Mouse (Mus musculus): ENCODE results near the gene Gm10134. TPM values are rescaled to one million over a fixed set of nuclear protein-coding genes. Genes with fewer than 3 reads are reported as not detected.
A peak's percentile ranks its signal among the peaks of the same experiment; 100 is the strongest.

Gm10134 gene
- 2.5 and 2.6 TPM in 2 replicates for polyA plus RNA-seq (2015; fragmentation: Nextera tagmentation; extraction: Ambion mirVana)

GRCm38 (mm10) chr2:28505795-28506194 lies at the start of gene Gm10134:
TSS of gene Gm10134 (plus strand) at chr2:28506095.
- no peaks in the 10 kb centered on the region for H3K9me3 ChIP-seq (ENCODE audit: control insufficient read depth, low read length)
- WGBS: 82% methylated on average over 3 of the region's 3 CpGs
- no peak for ATAC-seq
- H3K4me2 ChIP-seq (ENCODE audit: low read length): no peak within 1 kb of the TSS
- H3K27ac ChIP-seq (ENCODE audit: low read depth, low read length): no peak within 1 kb of the TSS
- H3K4me1 ChIP-seq (ENCODE audit: control insufficient read depth, insufficient read depth, low read depth, low read length): no peaks in the 10 kb centered on the region
- no peak within 1 kb of the TSS for H3K4me3 ChIP-seq (ENCODE audit: low read length)
- H3K36me3 ChIP-seq (ENCODE audit: control insufficient read depth, insufficient read depth, low read length): no peaks in the 10 kb centered on the region
- no peaks in the 10 kb centered on the region for H3K27me3 ChIP-seq (replicated peaks; ENCODE audit: control insufficient read depth, insufficient read depth, low read length)
- H3K9ac ChIP-seq (ENCODE audit: low read depth, low read length): no peak within 1 kb of the TSS

- Histone ChIP-seq H3K4me2 (ENCODE audit: low read length) (no peak overlapping the region), H3K27ac (ENCODE audit: low read depth, low read length) (no peak overlapping the region), H3K4me3 (ENCODE audit: low read length) (no peak overlapping the region), H3K27me3 (replicated peaks; ENCODE audit: control insufficient read depth, insufficient read depth, low read length) (no peaks in the 10 kb centered on the region), H3K9me3 (ENCODE audit: control insufficient read depth, low read length) (no peaks in the 10 kb centered on the region), H3K9ac (ENCODE audit: low read depth, low read length) (no peak overlapping the region), H3K36me3 (ENCODE audit: control insufficient read depth, insufficient read depth, low read length) (peaks cover 18% of the 10 kb centered on the region; the same call in 1 of the 2 replicates), H3K4me1 (ENCODE audit: control insufficient read depth, insufficient read depth, low read depth, low read length) (no peaks in the 10 kb centered on the region)
- no peak for ATAC-seq
- 55% methylated on average over 1 of the region's 1 CpGs for WGBS
Measured at GRCm38 (mm10) chr2:28456616-28457015, 49.3 kb upstream of the Gm10134 start.

- Histone ChIP-seq H3K36me3 (ENCODE audit: control insufficient read depth, insufficient read depth, low read length) (no peaks in the 10 kb centered on the region), H3K9me3 (ENCODE audit: control insufficient read depth, low read length) (no peaks in the 10 kb centered on the region), H3K4me3 (ENCODE audit: low read length) (no peak overlapping the region), H3K27ac (ENCODE audit: low read depth, low read length) (no peak overlapping the region), H3K9ac (ENCODE audit: low read depth, low read length) (no peak overlapping the region), H3K27me3 (replicated peaks; ENCODE audit: control insufficient read depth, insufficient read depth, low read length) (no peaks in the 10 kb centered on the region), H3K4me2 (ENCODE audit: low read length) (no peak overlapping the region), H3K4me1 (ENCODE audit: control insufficient read depth, insufficient read depth, low read depth, low read length) (peaks cover 13% of the 10 kb centered on the region)
- no peak for ATAC-seq
- 35% methylated on average over 3 of the region's 3 CpGs for WGBS
Measured at GRCm38 (mm10) chr2:28463919-28464318, 42.0 kb upstream of the Gm10134 start.

GRCm38 (mm10) chr2:28464919-28465318 lies 41.0 kb upstream of the Gm10134 start:
- Histone ChIP-seq H3K27ac (ENCODE audit: low read depth, low read length) (no peak overlapping the region), H3K27me3 (replicated peaks; ENCODE audit: control insufficient read depth, insufficient read depth, low read length) (no peaks in the 10 kb centered on the region), H3K9me3 (ENCODE audit: control insufficient read depth, low read length) (no peaks in the 10 kb centered on the region), H3K9ac (ENCODE audit: low read depth, low read length) (no peak overlapping the region), H3K4me3 (ENCODE audit: low read length) (no peak overlapping the region), H3K4me1 (ENCODE audit: control insufficient read depth, insufficient read depth, low read depth, low read length) (peaks cover 14% of the 10 kb centered on the region), H3K36me3 (ENCODE audit: control insufficient read depth, insufficient read depth, low read length) (peaks cover 9% of the 10 kb centered on the region), H3K4me2 (ENCODE audit: low read length) (no peak overlapping the region)
- 78% methylated on average over 9 of the region's 9 CpGs for WGBS
- no peak for ATAC-seq

GRCm38 (mm10) chr2:28465836-28466518 lies 39.9 kb upstream of the Gm10134 start, which contains the start of gene 1700007K13Rik:
TSS of gene 1700007K13Rik (minus strand) at chr2:28466332.
- no peaks in the 10 kb centered on the region for H3K27me3 ChIP-seq (replicated peaks; ENCODE audit: control insufficient read depth, insufficient read depth, low read length)
- H3K4me1 ChIP-seq (ENCODE audit: control insufficient read depth, insufficient read depth, low read depth, low read length): peaks cover 14% of the 10 kb centered on the region
- peaks cover 15% of the 10 kb centered on the region for H3K36me3 ChIP-seq (ENCODE audit: control insufficient read depth, insufficient read depth, low read length)
- 0 out of 2 replicates have a peak within 1 kb of the TSS, but pooled peaks have one; percentile 32 for H3K27ac ChIP-seq (ENCODE audit: low read depth, low read length)
- ATAC-seq: peak; percentile 78
- H3K4me3 ChIP-seq (ENCODE audit: low read length): peak within 1 kb of the TSS; percentile 20
- H3K4me2 ChIP-seq (ENCODE audit: low read length): peak within 1 kb of the TSS; percentile 66
- no peaks in the 10 kb centered on the region for H3K9me3 ChIP-seq (ENCODE audit: control insufficient read depth, low read length)
- WGBS: 5% methylated on average over 25 of the region's 25 CpGs
- H3K9ac ChIP-seq (ENCODE audit: low read depth, low read length): peak within 1 kb of the TSS; percentile 33; the same call in 1 of the 2 replicates

GRCm38 (mm10) chr2:28467860-28468485 lies 37.9 kb upstream of the Gm10134 start, which contains the start of gene Mrps2:
TSS of gene Mrps2 (plus strand) at chr2:28468066.
- H3K9me3 ChIP-seq (ENCODE audit: control insufficient read depth, low read length): peaks cover 4% of the 10 kb centered on the region
- H3K27me3 ChIP-seq (replicated peaks; ENCODE audit: control insufficient read depth, insufficient read depth, low read length): no peaks in the 10 kb centered on the region
- H3K36me3 ChIP-seq (ENCODE audit: control insufficient read depth, insufficient read depth, low read length): peaks cover 27% of the 10 kb centered on the region
- H3K4me2 ChIP-seq (ENCODE audit: low read length): peak within 1 kb of the TSS; percentile 91
- H3K4me1 ChIP-seq (ENCODE audit: control insufficient read depth, insufficient read depth, low read depth, low read length): peaks cover 14% of the 10 kb centered on the region
- H3K4me3 ChIP-seq (ENCODE audit: low read length): peak within 1 kb of the TSS; percentile 98
- peak within 1 kb of the TSS; percentile 31; the same call in 1 of the 2 replicates for H3K27ac ChIP-seq (ENCODE audit: low read depth, low read length)
- peak within 1 kb of the TSS; percentile 93 for H3K9ac ChIP-seq (ENCODE audit: low read depth, low read length)
- ATAC-seq: peak; percentile 94
- WGBS: under 1% methylated on average over 48 of the region's 52 CpGs

GRCm38 (mm10) chr2:28468486-28469225 lies 37.2 kb upstream of the Gm10134 start:
- no peak overlapping the region for H3K27ac ChIP-seq (ENCODE audit: low read depth, low read length)
- ATAC-seq: no peak
- peak overlapping the region; percentile 93 for H3K9ac ChIP-seq (ENCODE audit: low read depth, low read length)
- peaks cover 29% of the 10 kb centered on the region for H3K36me3 ChIP-seq (ENCODE audit: control insufficient read depth, insufficient read depth, low read length)
- WGBS: 57% methylated on average over 18 of the region's 18 CpGs
- peak overlapping the region; percentile 98 for H3K4me3 ChIP-seq (ENCODE audit: low read length)
- H3K4me2 ChIP-seq (ENCODE audit: low read length): peak overlapping the region; percentile 91
- H3K4me1 ChIP-seq (ENCODE audit: control insufficient read depth, insufficient read depth, low read depth, low read length): peaks cover 14% of the 10 kb centered on the region
- peaks cover 6% of the 10 kb centered on the region for H3K9me3 ChIP-seq (ENCODE audit: control insufficient read depth, low read length)
- H3K27me3 ChIP-seq (replicated peaks; ENCODE audit: control insufficient read depth, insufficient read depth, low read length): no peaks in the 10 kb centered on the region

GRCm38 (mm10) chr2:28469461-28469860 lies 36.4 kb upstream of the Gm10134 start:
- Histone ChIP-seq H3K27me3 (replicated peaks; ENCODE audit: control insufficient read depth, insufficient read depth, low read length) (no peaks in the 10 kb centered on the region), H3K9me3 (ENCODE audit: control insufficient read depth, low read length) (peaks cover 6% of the 10 kb centered on the region), H3K4me3 (ENCODE audit: low read length) (no peak overlapping the region), H3K36me3 (ENCODE audit: control insufficient read depth, insufficient read depth, low read length) (peaks cover 29% of the 10 kb centered on the region), H3K9ac (ENCODE audit: low read depth, low read length) (no peak overlapping the region), H3K4me1 (ENCODE audit: control insufficient read depth, insufficient read depth, low read depth, low read length) (peaks cover 14% of the 10 kb centered on the region), H3K4me2 (ENCODE audit: low read length) (no peak overlapping the region), H3K27ac (ENCODE audit: low read depth, low read length) (no peak overlapping the region)
- no peak for ATAC-seq
- WGBS: 98% methylated on average over 14 of the region's 14 CpGs

GRCm38 (mm10) chr2:28470591-28470990 lies 35.3 kb upstream of the Gm10134 start:
- H3K9ac ChIP-seq (ENCODE audit: low read depth, low read length): no peak overlapping the region
- no peak for ATAC-seq
- H3K4me2 ChIP-seq (ENCODE audit: low read length): no peak overlapping the region
- peaks cover 6% of the 10 kb centered on the region for H3K9me3 ChIP-seq (ENCODE audit: control insufficient read depth, low read length)
- WGBS: 98% methylated on average over 2 of the region's 2 CpGs
- peaks cover 29% of the 10 kb centered on the region for H3K36me3 ChIP-seq (ENCODE audit: control insufficient read depth, insufficient read depth, low read length)
- H3K4me1 ChIP-seq (ENCODE audit: control insufficient read depth, insufficient read depth, low read depth, low read length): peaks cover 14% of the 10 kb centered on the region
- H3K27ac ChIP-seq (ENCODE audit: low read depth, low read length): no peak overlapping the region
- no peak overlapping the region for H3K4me3 ChIP-seq (ENCODE audit: low read length)
- no peaks in the 10 kb centered on the region for H3K27me3 ChIP-seq (replicated peaks; ENCODE audit: control insufficient read depth, insufficient read depth, low read length)

Measured in hindbrain, embryonic 16.5 days (tissue).